Mouse (Mus musculus) CH12.LX (cell line): ENCODE data around the gene Gm10563. TPM values are rescaled to one million over a fixed set of nuclear protein-coding genes. Genes with fewer than 3 reads are reported as not detected.

Source experiments
- DNase-seq: peaks from one replicate; pipeline ENCODE4 v3.0.0-alpha.2; 2013; ENCODE audit errors: extremely low read depth
- H3K27ac ChIP-seq: 2 replicates; pipeline ENCODE4 v1.5.1; 2012; ENCODE audit warnings: low read depth, mild to moderate bottlenecking, control low read depth, moderate library complexity; ENCODE audit not compliant: insufficient read depth
- H3K27me3 ChIP-seq: replicated peaks from 2 replicates; pipeline ENCODE3; 2012; ENCODE audit warnings: inconsistent platforms
- H3K36me3 ChIP-seq, 2 experiments: replicated peaks in 1 of 2; 2 replicates each; pipeline versions ENCODE3 to v1.6.1; 2012; ENCODE audit warnings: inconsistent platforms in 1 of 2, low read length in 1 of 2, mild to moderate bottlenecking in 1 of 2, mixed read lengths in 1 of 2, moderate library complexity in 1 of 2; ENCODE audit not compliant: control insufficient read depth in 1 of 2, insufficient read depth in 1 of 2
- H3K4me1 ChIP-seq, 2 experiments: 2 replicates each; pipeline ENCODE4 v1.6.1; 2012; ENCODE audit warnings: inconsistent platforms in 1 of 2, moderate library complexity in 1 of 2; ENCODE audit not compliant: insufficient read depth in 2 of 2, control insufficient read depth in 1 of 2
- H3K4me2 ChIP-seq: 2 replicates; pipeline ENCODE4 v1.6.1; 2012; ENCODE audit warnings: low read depth, mild to moderate bottlenecking, control low read depth; ENCODE audit not compliant: poor library complexity, insufficient read depth, severe bottlenecking
- H3K4me3 ChIP-seq, 3 experiments: fragments of 150-350 bp in 1 of 3; sonication (generic) in 1 of 3; replicated peaks in 1 of 3; 2 replicates each; pipeline versions ENCODE3 to v1.5.1; 2011 to 2012; ENCODE audit warnings: low read depth in 2 of 3, low read length in 2 of 3, mild to moderate bottlenecking in 2 of 3, moderate library complexity in 2 of 3, control low read depth in 1 of 3, improper control_type of control experiment in 1 of 3, inconsistent platforms in 1 of 3, mixed read lengths in 1 of 3; ENCODE audit not compliant: poor library complexity in 1 of 3
- H3K79me2 ChIP-seq: replicated peaks from 2 replicates; pipeline ENCODE4 v1.6.1; 2012; ENCODE audit warnings: mild to moderate bottlenecking, moderate library complexity; ENCODE audit not compliant: control insufficient read depth, poor library complexity, insufficient read depth, severe bottlenecking; ENCODE audit errors: extremely low read depth
- H3K9ac ChIP-seq: 2 replicates; pipeline ENCODE4 v1.6.1; 2012; ENCODE audit warnings: low read depth, mild to moderate bottlenecking, control low read depth, moderate library complexity; ENCODE audit not compliant: insufficient read depth
- H3K9me3 ChIP-seq: replicated peaks from 2 replicates; pipeline ENCODE3; 2012; ENCODE audit warnings: low read length, inconsistent platforms, mixed read lengths
- BHLHE40 ChIP-seq: IDR thresholded peaks from 2 replicates; pipeline ENCODE4 v1.6.1; 2011; ENCODE audit warnings: mild to moderate bottlenecking, low read depth, low read length, improper control_type of control experiment
- EP300 ChIP-seq: IDR thresholded peaks from 2 replicates; pipeline ENCODE4 v1.6.1; 2011; ENCODE audit warnings: low read length, improper control_type of control experiment
- JUN ChIP-seq: IDR thresholded peaks from 2 replicates; pipeline ENCODE4 v1.6.1; 2011; ENCODE audit warnings: low read depth, mild to moderate bottlenecking, low read length, improper control_type of control experiment, moderate library complexity; ENCODE audit not compliant: insufficient read depth
- MAX ChIP-seq: IDR thresholded peaks from 2 replicates; pipeline ENCODE4 v1.6.1; 2011; ENCODE audit warnings: low read length, improper control_type of control experiment
- MAZ ChIP-seq: IDR thresholded peaks from 2 replicates; pipeline ENCODE4 v1.6.1; 2012; ENCODE audit warnings: low read depth, mild to moderate bottlenecking, inconsistent platforms, low read length, improper control_type of control experiment, moderate library complexity
- MEF2A ChIP-seq: IDR thresholded peaks from 2 replicates; pipeline ENCODE4 v1.6.1; 2014; ENCODE audit warnings: low read depth, mild to moderate bottlenecking, inconsistent platforms, low read length, improper control_type of control experiment, borderline replicate concordance
- MXI1 ChIP-seq: IDR thresholded peaks from 2 replicates; pipeline ENCODE4 v1.6.1; 2011; ENCODE audit warnings: mild to moderate bottlenecking, low read depth, low read length, improper control_type of control experiment
- MYC ChIP-seq: IDR thresholded peaks from 2 replicates; pipeline ENCODE4 v1.6.1; 2011; ENCODE audit warnings: low read depth, mild to moderate bottlenecking, improper control_type of control experiment, low read length
- NELFE ChIP-seq: IDR thresholded peaks from 2 replicates; pipeline ENCODE4 v1.6.1; 2011; ENCODE audit warnings: low read depth, low read length, improper control_type of control experiment
- NRF1 ChIP-seq: IDR thresholded peaks from 2 replicates; pipeline ENCODE4 v1.6.1; 2014; ENCODE audit warnings: low read depth, mild to moderate bottlenecking, inconsistent platforms, low read length, improper control_type of control experiment, moderate library complexity
- POLR2A ChIP-seq: IDR thresholded peaks from 2 replicates; pipeline ENCODE4 v1.6.1; 2011; ENCODE audit warnings: low read depth, mild to moderate bottlenecking, improper control_type of control experiment, low read length
- SMC3 ChIP-seq: IDR thresholded peaks from 2 replicates; pipeline ENCODE4 v1.6.1; 2011; ENCODE audit warnings: low read depth, low read length, improper control_type of control experiment
- TBP ChIP-seq: conservative IDR thresholded peaks from 2 replicates; pipeline ENCODE4 v1.6.1; 2011; ENCODE audit warnings: low read depth, low read length, improper control_type of control experiment
- UBTF ChIP-seq: IDR thresholded peaks from 2 replicates; pipeline ENCODE4 v1.6.1; 2012; ENCODE audit warnings: low read depth, mild to moderate bottlenecking, inconsistent platforms, low read length, improper control_type of control experiment, moderate library complexity
- USF2 ChIP-seq: conservative IDR thresholded peaks from 2 replicates; pipeline ENCODE4 v1.6.1; 2011; ENCODE audit warnings: low read depth, low read length, improper control_type of control experiment
- ZC3H11A ChIP-seq: IDR thresholded peaks from 2 replicates; pipeline ENCODE4 v1.6.1; 2012; ENCODE audit warnings: low read depth, mild to moderate bottlenecking, inconsistent platforms, low read length, improper control_type of control experiment
- ZKSCAN1 ChIP-seq: IDR thresholded peaks from 2 replicates; pipeline ENCODE4 v1.6.1; 2012; ENCODE audit warnings: low read depth, inconsistent platforms, low read length, improper control_type of control experiment, borderline replicate concordance
- ZMIZ1 ChIP-seq: IDR thresholded peaks from 2 replicates; pipeline ENCODE4 v1.6.1; 2012; ENCODE audit warnings: low read depth, mild to moderate bottlenecking, inconsistent platforms, low read length, improper control_type of control experiment
- ZNF384 ChIP-seq: IDR thresholded peaks from 2 replicates; pipeline ENCODE4 v1.6.1; 2012; ENCODE audit warnings: low read depth, low read length, improper control_type of control experiment, inconsistent platforms
- dilution Hi-C: fragments of 300-500 bp; cut with MboI; formaldehyde crosslinking; loops from 2 replicates; pipeline ENCODE4 v1.14.3; 2020; ENCODE audit warnings: low sequenced_read_pairs; ENCODE audit not compliant: extremely low pct_unique_long_range_greater_than_20kb, extremely low pct_ligation_motif_present
- in situ Hi-C: fragments of 300-500 bp; cut with MboI; formaldehyde crosslinking; loops from 3 replicates; pipeline ENCODE4 v1.14.3; 2019; ENCODE audit warnings: low sequenced_read_pairs, low pct_ligation_motif_present, low pct_unique_long_range_greater_than_20kb, mixed read lengths
- polyA plus RNA-seq: library from polyadenylated mRNA; unstranded; fragments of >175 nt; gene quantifications from 2 replicates; pipeline ENCODE4 v1.2.1, GENCODE M21; 2012; ENCODE audit warnings: low read depth; ENCODE audit not compliant: insufficient read length
- total RNA-seq, 2 experiments: library from RNA; depleted of rRNA; stranded (reverse); fragments of 300-350 nt in 1 of 2; fragments of >200 nt in 1 of 2; gene quantifications; 2 replicates each; pipeline ENCODE4 v1.2.3; 2012 to 2014

Gm10563 gene
- total and polyA plus RNA-seq, 3 experiments: not detected

- TF ChIP-seq SMC3 (no peak), UBTF (no peak), MAZ (no peak), JUN (no peak), USF2 (no peak), NRF1 (peak; percentile 56), ZKSCAN1 (no peak), EP300 (no peak)
- TF ChIP-seq, all 38 proteins: peak for 20
Measured at GRCm38 (mm10) chr4:155624338-155625291, 20.6 kb downstream of the Gm10563 start, which contains the start of gene Cdk11b (continued).

GRCm38 (mm10) chr4:155618321-155618720, 26.9 kb downstream of the Gm10563 start:
- Histone ChIP-seq H3K4me1 (peaks cover 0 to 16% of the 10 kb centered on the region in 2 experiments; a peak in 2 of 4 replicates), H3K36me3 (peaks cover 62 to 86% of the 10 kb centered on the region in 2 experiments), H3K4me2 (no peak overlapping the region), H3K27ac (no peak overlapping the region), H3K27me3 (no peaks in the 10 kb centered on the region), H3K9me3 (no peaks in the 10 kb centered on the region), H3K4me3 (no peak overlapping the region), H3K79me2 (peaks cover 10% of the 10 kb centered on the region), H3K9ac (no peak overlapping the region)
- DNase-seq: no peak
- TF ChIP-seq NELFE (no peak), MXI1 (no peak), SMC3 (no peak), TBP (no peak), ZKSCAN1 (no peak), ZNF384 (no peak), NRF1 (no peak), ZC3H11A (no peak), MEF2A (no peak), MYC (no peak), POLR2A (no peak), BHLHE40 (no peak), ZMIZ1 (no peak), MAX (no peak)
- dilution Hi-C loops (no loop called here), in situ Hi-C loops (no loop called here)
